Mouse (Mus musculus) neural tube, embryonic 11.5 days (tissue): Measurements from ENCODE around the gene Pparg. TPM values are rescaled to one million over a fixed set of nuclear protein-coding genes. Genes with fewer than 3 reads are reported as not detected.

Experiments used
- ATAC-seq: fragments of 200-750 bp; cut with Nextera tagmentation; 2 replicates; pipeline ENCODE4 v1.8.0; 2017; ENCODE audit warnings: moderate number of reproducible peaks, mild to moderate bottlenecking, moderate TSS enrichment, moderate library complexity; ENCODE audit not compliant: insufficient read depth, low FRiP score, low TSS enrichment
- DNase-seq: peaks from one replicate; pipeline ENCODE4 v3.0.0-alpha.2; 2015; ENCODE audit warnings: low spot score
- H3K27ac ChIP-seq: fragments of 300-500 bp; sonication (generic); 2 replicates; pipeline ENCODE4 v1.5.1; 2014; ENCODE audit warnings: low read depth, mild to moderate bottlenecking, low read length
- H3K27me3 ChIP-seq: fragments of 300-500 bp; sonication (generic); 2 replicates; pipeline ENCODE4 v1.6.1; 2014; ENCODE audit warnings: mild to moderate bottlenecking, low read length, mixed read lengths; ENCODE audit not compliant: control insufficient read depth, insufficient read depth
- H3K36me3 ChIP-seq: fragments of 300-500 bp; sonication (generic); 2 replicates; pipeline ENCODE4 v1.6.1; 2014; ENCODE audit warnings: mild to moderate bottlenecking, low read length, moderate library complexity, mixed read lengths; ENCODE audit not compliant: control insufficient read depth, insufficient read depth
- H3K4me1 ChIP-seq: fragments of 300-500 bp; sonication (generic); 2 replicates; pipeline ENCODE4 v1.6.1; 2014; ENCODE audit warnings: low read length, mixed read lengths; ENCODE audit not compliant: control insufficient read depth, insufficient read depth
- H3K4me2 ChIP-seq: fragments of 300-500 bp; sonication (generic); 2 replicates; pipeline ENCODE4 v1.6.1; 2014; ENCODE audit warnings: low read depth, mild to moderate bottlenecking, moderate library complexity
- H3K4me3 ChIP-seq: fragments of 300-500 bp; sonication (generic); 2 replicates; pipeline ENCODE4 v1.5.1; 2014; ENCODE audit warnings: low read depth, low read length
- H3K9ac ChIP-seq: fragments of 300-500 bp; sonication (generic); 2 replicates; pipeline ENCODE4 v1.6.1; 2014; ENCODE audit warnings: mild to moderate bottlenecking, low read length
- H3K9me3 ChIP-seq: fragments of 300-500 bp; sonication (generic); 2 replicates; pipeline ENCODE4 v1.6.1; 2016; ENCODE audit warnings: low read length; ENCODE audit not compliant: control insufficient read depth
- WGBS: fragments of 180-500 bp; shearing (Covaris S2); extraction: QIAGEN DNeasy Blood & Tissue Kit; methylation state at CpG from one replicate; pipeline ENCODE4 v1.1.7; 2014; 5-methylcytosine and 5-hydroxymethylcytosine counted together
- polyA plus RNA-seq: library from polyadenylated mRNA; unstranded; fragments of >200 nt; fragmentation: Nextera tagmentation; extraction: Ambion mirVana; gene quantifications from 2 replicates; pipeline ENCODE4 v1.2.1, GENCODE M21; 2014

The Pparg gene
- polyA plus RNA-seq, 1 experiment from 2014 or later: 0.19 TPM

DNA sequence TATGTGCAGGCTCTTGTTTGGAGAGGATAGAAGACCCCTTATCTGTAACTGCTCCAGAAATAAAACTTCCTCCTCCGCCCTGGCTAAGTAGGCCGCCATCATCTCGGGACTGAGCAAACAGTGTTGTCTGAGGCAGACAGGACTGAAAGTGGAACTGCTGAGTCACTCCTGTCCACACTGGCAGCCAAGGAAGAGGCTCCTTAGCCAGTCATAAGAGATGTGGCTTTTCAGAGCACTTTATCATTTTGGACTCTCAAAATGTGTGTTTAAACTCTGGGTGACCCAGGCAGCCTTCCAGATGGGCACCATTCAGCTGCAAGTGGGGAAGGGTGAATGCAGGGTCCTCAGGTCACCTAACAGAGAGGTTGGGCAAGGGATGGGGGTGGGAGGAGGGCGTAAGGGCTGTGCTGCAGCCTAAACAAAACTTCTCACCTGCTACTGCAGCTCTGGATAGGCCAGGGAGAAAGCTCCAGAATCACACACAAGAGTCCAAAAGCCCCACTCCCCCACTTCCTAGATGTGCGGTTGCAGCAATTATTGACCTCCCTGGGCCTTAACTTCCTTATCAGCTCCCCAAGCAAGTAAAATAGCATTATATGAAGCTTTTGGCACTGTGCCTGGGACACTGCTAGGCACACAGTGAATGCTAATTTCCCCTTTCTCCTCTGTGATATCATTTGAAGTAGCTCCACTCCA, 119.7 kb downstream of the Pparg start:
- ATAC-seq: no peak
- H3K27me3 ChIP-seq: no peaks in the 10 kb centered on the region

GRCm38 (mm10) chr6:115481018-115481354, 120.2 kb downstream of the Pparg start:
- H3K27me3 ChIP-seq: no peaks in the 10 kb centered on the region
- no peaks in the 10 kb centered on the region for H3K4me1 ChIP-seq
- ATAC-seq: no peak
- H3K36me3 ChIP-seq: no peaks in the 10 kb centered on the region
- H3K27ac ChIP-seq: no peak overlapping the region
- H3K9me3 ChIP-seq: no peaks in the 10 kb centered on the region
- no peak overlapping the region for H3K4me2 ChIP-seq
- H3K4me3 ChIP-seq: no peak overlapping the region
- WGBS: 23% methylated on average over 1 of the region's 1 CpGs
- no peak overlapping the region for H3K9ac ChIP-seq
- DNase-seq: no peak

More for the DNA sequence above, 119.7 kb downstream of the Pparg start:
- Histone ChIP-seq H3K27ac (no peak overlapping the region), H3K9me3 (no peaks in the 10 kb centered on the region), H3K4me2 (no peak overlapping the region), H3K4me1 (no peaks in the 10 kb centered on the region), H3K36me3 (no peaks in the 10 kb centered on the region), H3K9ac (no peak overlapping the region), H3K4me3 (no peak overlapping the region)
- 61% methylated on average over 5 of the region's 5 CpGs for WGBS
- no peak for DNase-seq

DNA sequence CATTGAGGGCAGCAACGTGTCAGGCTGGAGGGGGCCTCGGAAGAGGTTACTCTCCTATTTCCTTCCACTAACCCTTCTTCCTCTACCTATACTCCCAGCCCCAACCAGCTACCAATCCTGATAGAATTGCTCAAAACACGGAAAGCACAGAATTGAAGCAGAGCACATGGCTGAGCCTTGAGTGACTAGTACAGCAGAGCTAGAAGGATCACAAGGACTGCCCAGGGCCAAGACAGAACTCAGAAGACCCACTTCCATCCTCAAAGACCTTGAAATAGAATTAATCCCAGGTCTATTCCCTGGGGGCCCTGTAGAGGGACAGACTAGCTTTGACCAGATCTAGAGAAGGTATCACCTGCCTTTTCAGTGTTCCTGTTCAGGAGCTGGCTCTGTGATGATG, 120.9 kb downstream of the Pparg start:
- ATAC-seq: no peak
- H3K27me3 ChIP-seq: no peaks in the 10 kb centered on the region
- WGBS: 56% methylated on average over 3 of the region's 3 CpGs

DNA sequence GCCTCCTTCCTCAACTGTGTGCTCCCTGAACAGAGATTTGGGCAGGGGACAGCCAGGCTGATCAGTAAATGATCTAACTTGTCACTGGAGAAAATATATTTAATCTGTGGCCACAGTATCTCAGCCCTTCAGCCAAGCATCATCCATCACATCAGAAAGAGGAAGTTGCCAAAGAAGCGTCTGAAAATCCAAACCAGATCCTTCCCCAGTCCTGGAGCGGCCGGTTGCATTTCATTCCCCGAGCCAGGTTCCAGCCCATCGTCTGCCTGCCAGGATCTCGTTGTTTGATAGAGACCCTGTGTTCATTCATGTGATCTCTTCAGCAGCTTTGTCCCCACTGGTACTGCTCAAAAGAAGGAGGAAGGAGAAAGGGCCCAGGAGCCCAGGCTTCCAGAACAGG, 124.9 kb downstream of the Pparg start:
- no peak for ATAC-seq
- Histone ChIP-seq H3K4me2 (no peak overlapping the region), H3K4me1 (no peaks in the 10 kb centered on the region), H3K9me3 (no peaks in the 10 kb centered on the region), H3K27me3 (no peaks in the 10 kb centered on the region), H3K36me3 (no peaks in the 10 kb centered on the region), H3K4me3 (no peak overlapping the region), H3K27ac (no peak overlapping the region), H3K9ac (no peak overlapping the region)
- 85% methylated on average over 6 of the region's 6 CpGs for WGBS
- DNase-seq: no peak

More for the DNA sequence above, 120.9 kb downstream of the Pparg start:
- H3K9me3 ChIP-seq: no peaks in the 10 kb centered on the region
- H3K4me1 ChIP-seq: no peaks in the 10 kb centered on the region
- H3K9ac ChIP-seq: no peak overlapping the region
- no peak overlapping the region for H3K27ac ChIP-seq
- H3K36me3 ChIP-seq: no peaks in the 10 kb centered on the region
- no peak overlapping the region for H3K4me2 ChIP-seq
- DNase-seq: no peak
- H3K4me3 ChIP-seq: no peak overlapping the region

DNA sequence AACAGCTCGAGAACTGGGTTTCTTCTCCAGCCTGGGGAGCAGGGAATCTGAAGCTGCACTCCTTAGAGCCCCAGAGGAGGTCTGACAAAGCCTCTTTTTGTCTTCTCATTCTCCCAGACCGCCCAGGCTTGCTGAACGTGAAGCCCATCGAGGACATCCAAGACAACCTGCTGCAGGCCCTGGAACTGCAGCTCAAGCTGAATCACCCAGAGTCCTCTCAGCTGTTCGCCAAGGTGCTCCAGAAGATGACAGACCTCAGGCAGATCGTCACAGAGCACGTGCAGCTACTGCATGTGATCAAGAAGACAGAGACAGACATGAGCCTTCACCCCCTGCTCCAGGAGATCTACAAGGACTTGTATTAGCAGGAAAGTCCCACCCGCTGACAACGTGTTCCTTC, 129.1 kb downstream of the Pparg start:
- no peaks in the 10 kb centered on the region for H3K27me3 ChIP-seq
- no peaks in the 10 kb centered on the region for H3K4me1 ChIP-seq
- H3K4me2 ChIP-seq: no peak overlapping the region
- no peak for ATAC-seq
- no peak overlapping the region for H3K4me3 ChIP-seq
- 81% methylated on average over 9 of the region's 9 CpGs for WGBS
- no peak overlapping the region for H3K9ac ChIP-seq
- H3K27ac ChIP-seq: no peak overlapping the region
- H3K9me3 ChIP-seq: no peaks in the 10 kb centered on the region
- DNase-seq: no peak
- H3K36me3 ChIP-seq: no peaks in the 10 kb centered on the region

GRCm38 (mm10) chr6:115492952-115493613, 132.3 kb downstream of the Pparg start:
- Histone ChIP-seq H3K4me2 (no peak overlapping the region), H3K27ac (no peak overlapping the region), H3K9ac (no peak overlapping the region), H3K9me3 (no peaks in the 10 kb centered on the region), H3K27me3 (no peaks in the 10 kb centered on the region), H3K4me1 (no peaks in the 10 kb centered on the region), H3K4me3 (no peak overlapping the region), H3K36me3 (no peaks in the 10 kb centered on the region)
- DNase-seq (no peak), ATAC-seq (no peak)
- 66% methylated on average over 11 of the region's 11 CpGs for WGBS

DNA sequence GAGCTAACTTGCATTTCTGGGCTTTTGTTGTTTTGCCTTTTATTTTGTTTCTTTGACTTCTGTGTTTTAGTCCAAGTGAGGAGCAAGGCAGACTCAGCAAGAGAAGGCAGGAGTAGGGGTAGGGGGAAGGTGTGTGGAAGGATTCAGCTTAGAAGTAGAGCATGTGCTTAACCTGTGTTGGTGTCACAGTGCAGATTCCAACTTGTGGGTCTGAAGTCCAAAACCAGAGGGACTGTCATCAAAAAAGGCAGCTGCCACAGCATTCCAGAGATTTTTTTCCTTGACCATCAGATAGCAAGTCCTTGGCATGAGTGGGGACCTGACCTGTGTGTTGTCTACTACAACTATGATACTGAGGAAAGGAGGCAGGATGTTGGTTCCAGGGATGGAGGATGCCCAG, 133.1 kb downstream of the Pparg start:
- Histone ChIP-seq H3K4me2 (no peak overlapping the region), H3K9me3 (no peaks in the 10 kb centered on the region), H3K4me3 (no peak overlapping the region), H3K27me3 (no peaks in the 10 kb centered on the region), H3K27ac (no peak overlapping the region), H3K9ac (no peak overlapping the region), H3K36me3 (no peaks in the 10 kb centered on the region), H3K4me1 (no peaks in the 10 kb centered on the region)
- DNase-seq: no peak
- ATAC-seq: no peak

- no peak overlapping the region for H3K9ac ChIP-seq
- ATAC-seq (no peak), DNase-seq (no peak)
- no peak overlapping the region for H3K4me3 ChIP-seq
- no peaks in the 10 kb centered on the region for H3K9me3 ChIP-seq
- WGBS: 86% methylated on average over 14 of the region's 14 CpGs
- H3K27me3 ChIP-seq: no peaks in the 10 kb centered on the region
- H3K4me1 ChIP-seq: no peaks in the 10 kb centered on the region
- H3K4me2 ChIP-seq: no peak overlapping the region
- no peaks in the 10 kb centered on the region for H3K36me3 ChIP-seq
- no peak overlapping the region for H3K27ac ChIP-seq
Observed at GRCm38 (mm10) chr6:115499540-115499939, 138.8 kb downstream of the Pparg start.

- H3K9ac ChIP-seq: no peak overlapping the region
- H3K4me3 ChIP-seq: no peak overlapping the region
- no peak overlapping the region for H3K4me2 ChIP-seq
- no peaks in the 10 kb centered on the region for H3K36me3 ChIP-seq
- no peak overlapping the region for H3K27ac ChIP-seq
- no peaks in the 10 kb centered on the region for H3K4me1 ChIP-seq
- DNase-seq (no peak), ATAC-seq (no peak)
- 91% methylated on average over 10 of the region's 10 CpGs for WGBS
- no peaks in the 10 kb centered on the region for H3K27me3 ChIP-seq
- no peaks in the 10 kb centered on the region for H3K9me3 ChIP-seq
Observed at GRCm38 (mm10) chr6:115500234-115500633, 139.5 kb downstream of the Pparg start.
